Mouse (Mus musculus) hindbrain, embryonic 13.5 days (tissue): ENCODE results near the gene Megf11. TPM values are rescaled to one million over a fixed set of nuclear protein-coding genes. Genes with fewer than 3 reads are reported as not detected.

ENCODE experiments used
- ATAC-seq: fragments of 200-750 bp; cut with Nextera tagmentation; 2 replicates; pipeline ENCODE4 v1.8.0; 2017; ENCODE audit warnings: moderate TSS enrichment; ENCODE audit not compliant: low FRiP score
- H3K27ac ChIP-seq: fragments of 300-500 bp; sonication (generic); 2 replicates; pipeline ENCODE4 v1.5.1; 2015; ENCODE audit warnings: inconsistent platforms, mild to moderate bottlenecking, moderate library complexity
- H3K27me3 ChIP-seq: fragments of 300-500 bp; sonication (generic); 2 replicates; pipeline ENCODE4 v1.6.1; 2015; ENCODE audit warnings: mild to moderate bottlenecking, inconsistent platforms
- H3K36me3 ChIP-seq: fragments of 300-500 bp; sonication (generic); 2 replicates; pipeline ENCODE4 v1.6.1; 2015; ENCODE audit warnings: mild to moderate bottlenecking, inconsistent platforms
- H3K4me1 ChIP-seq: fragments of 300-500 bp; sonication (generic); replicated peaks from 2 replicates; pipeline ENCODE4 v1.6.1; 2015; ENCODE audit warnings: inconsistent platforms
- H3K4me2 ChIP-seq: fragments of 300-500 bp; sonication (generic); 2 replicates; pipeline ENCODE4 v1.6.1; 2015; ENCODE audit warnings: inconsistent platforms, mild to moderate bottlenecking, moderate library complexity
- H3K4me3 ChIP-seq: fragments of 300-500 bp; sonication (generic); 2 replicates; pipeline ENCODE4 v1.5.1; 2015; ENCODE audit warnings: mild to moderate bottlenecking, inconsistent platforms
- H3K9ac ChIP-seq: fragments of 300-500 bp; sonication (generic); 2 replicates; pipeline ENCODE4 v1.6.1; 2015; ENCODE audit warnings: mild to moderate bottlenecking, inconsistent platforms
- H3K9me3 ChIP-seq: fragments of 300-500 bp; sonication (generic); 2 replicates; pipeline ENCODE4 v1.6.1; 2016; ENCODE audit warnings: inconsistent platforms
- WGBS: fragments of 180-500 bp; shearing (Covaris S2); methylation state at CpG from one replicate; pipeline ENCODE4 v1.1.7; 2015; 5-methylcytosine and 5-hydroxymethylcytosine counted together
- microRNA-seq: library from miRNA; unstranded; fragments of <30 nt; microRNA quantifications from one replicate; pipeline ENCODE4, GENCODE M21; 2016
- polyA plus RNA-seq: library from polyadenylated mRNA; unstranded; fragments of >200 nt; fragmentation: Nextera tagmentation; extraction: Ambion mirVana; gene quantifications from 2 replicates; pipeline ENCODE4 v1.2.1, GENCODE M21; 2015

Gene Megf11
- polyA plus RNA-seq, 1 experiment from 2014 or later = 15.7 TPM

- H3K27me3 ChIP-seq = no peaks in the 10 kb centered on the region
- H3K9ac ChIP-seq = no peak overlapping the region
- no peaks in the 10 kb centered on the region for H3K36me3 ChIP-seq
- 89% methylated on average over 2 of the region's 2 CpGs for WGBS
- no peak overlapping the region for H3K4me2 ChIP-seq
- no peaks in the 10 kb centered on the region for H3K9me3 ChIP-seq
- no peak overlapping the region for H3K27ac ChIP-seq
- no peak overlapping the region for H3K4me3 ChIP-seq
- H3K4me1 ChIP-seq = peaks cover 14% of the 10 kb centered on the region
- no peak for ATAC-seq
Measured at GRCm38 (mm10) chr9:64739001-64739400, 353.6 kb downstream of the Megf11 start.

- no peak for ATAC-seq
- H3K27ac ChIP-seq = no peak overlapping the region
- H3K4me3 ChIP-seq = no peak overlapping the region
- WGBS = 89% methylated on average over 1 of the region's 1 CpGs
- H3K27me3 ChIP-seq = no peaks in the 10 kb centered on the region
- H3K4me1 ChIP-seq = no peaks in the 10 kb centered on the region
- H3K36me3 ChIP-seq = no peaks in the 10 kb centered on the region
- H3K9ac ChIP-seq = no peak overlapping the region
- no peaks in the 10 kb centered on the region for H3K9me3 ChIP-seq
- H3K4me2 ChIP-seq = no peak overlapping the region
Measured at GRCm38 (mm10) chr9:64742453-64742852, 357.0 kb downstream of the Megf11 start.

- Histone ChIP-seq H3K27ac (no peak overlapping the region), H3K27me3 (no peaks in the 10 kb centered on the region), H3K4me3 (no peak overlapping the region), H3K4me1 (no peaks in the 10 kb centered on the region), H3K9me3 (no peaks in the 10 kb centered on the region), H3K9ac (no peak overlapping the region), H3K4me2 (no peak overlapping the region), H3K36me3 (no peaks in the 10 kb centered on the region)
- 85% methylated on average over 4 of the region's 4 CpGs for WGBS
- ATAC-seq = no peak
Measured at GRCm38 (mm10) chr9:64747735-64748134, 362.3 kb downstream of the Megf11 start.

GRCm38 (mm10) chr9:64749314-64749713 lies 363.9 kb downstream of the Megf11 start:
- Histone ChIP-seq H3K4me1 (no peaks in the 10 kb centered on the region), H3K9me3 (no peaks in the 10 kb centered on the region), H3K36me3 (no peaks in the 10 kb centered on the region), H3K4me2 (no peak overlapping the region), H3K27ac (no peak overlapping the region), H3K4me3 (no peak overlapping the region), H3K9ac (no peak overlapping the region), H3K27me3 (no peaks in the 10 kb centered on the region)
- WGBS = 84% methylated on average over 6 of the region's 6 CpGs
- ATAC-seq = no peak

- 95% methylated on average over 5 of the region's 5 CpGs for WGBS
- Histone ChIP-seq H3K4me2 (no peak overlapping the region), H3K9me3 (no peaks in the 10 kb centered on the region), H3K9ac (no peak overlapping the region), H3K36me3 (no peaks in the 10 kb centered on the region), H3K27ac (no peak overlapping the region), H3K4me1 (no peaks in the 10 kb centered on the region), H3K4me3 (no peak overlapping the region), H3K27me3 (no peaks in the 10 kb centered on the region)
- no peak for ATAC-seq
Measured at GRCm38 (mm10) chr9:64752575-64752974, 367.1 kb downstream of the Megf11 start.

GRCm38 (mm10) chr9:64758052-64758451 lies 372.6 kb downstream of the Megf11 start:
- ATAC-seq = no peak
- Histone ChIP-seq H3K27ac (no peak overlapping the region), H3K9me3 (no peaks in the 10 kb centered on the region), H3K27me3 (no peaks in the 10 kb centered on the region), H3K4me1 (no peaks in the 10 kb centered on the region), H3K9ac (no peak overlapping the region), H3K36me3 (no peaks in the 10 kb centered on the region), H3K4me3 (no peak overlapping the region), H3K4me2 (no peak overlapping the region)
- 59% methylated on average over 14 of the region's 14 CpGs for WGBS

Small RNAs within 50 kb of the gene (microRNA-seq; reads per million reads assigned to microRNA genes)
- gene Gm47308 = not detected

Other genes with a start within 250 kb of the Megf11 start
- gene Zwilch, start 212.5 kb upstream of the Megf11 start, polyA plus RNA-seq = 6.5 and 7.3 TPM in 2 replicates
- 659 and 664 TPM in 2 replicates for gene Rpl4, start 212.3 kb upstream of the Megf11 start, polyA plus RNA-seq
- gene Snapc5, start 206.4 kb upstream of the Megf11 start, polyA plus RNA-seq = 40.5 and 40.8 TPM in 2 replicates
- gene Uchl4, start 150.4 kb upstream of the Megf11 start, polyA plus RNA-seq = 2.9 and 3.1 TPM in 2 replicates
- 51.2 and 52.0 TPM in 2 replicates for gene Map2k1, start 132.0 kb upstream of the Megf11 start, polyA plus RNA-seq
- 88.3 and 90.3 TPM in 2 replicates for gene Tipin, start 104.0 kb upstream of the Megf11 start, polyA plus RNA-seq
- 20.1 and 21.4 TPM in 2 replicates for gene Dis3l, start 44.3 kb upstream of the Megf11 start, polyA plus RNA-seq